Mouse (Mus musculus) MEL (cell line): ENCODE data around the gene Fance. TPM values are rescaled to one million over a fixed set of nuclear protein-coding genes. Genes with fewer than 3 reads are reported as not detected.
A peak's percentile ranks its signal among the peaks of the same experiment; 100 is the strongest.

Experiments
- DNase-seq: peaks from one replicate; pipeline ENCODE4 v3.0.0; 2011; ENCODE audit warnings: low read depth, low spot score
- H3K27ac ChIP-seq: 2 replicates; pipeline ENCODE4 v1.5.1; 2012; ENCODE audit warnings: low read depth, mild to moderate bottlenecking, control low read depth, low read length, moderate library complexity; ENCODE audit not compliant: control insufficient read depth
- H3K27me3 ChIP-seq, 2 experiments: fragments of 150-350 bp in 1 of 2; sonication (generic) in 1 of 2; 2 replicates each; pipeline ENCODE4 v1.6.1; 2012; ENCODE audit warnings: low read length in 2 of 2, mild to moderate bottlenecking in 2 of 2, improper control_type of control experiment in 1 of 2, moderate library complexity in 1 of 2; ENCODE audit not compliant: insufficient read depth in 2 of 2, control insufficient read depth in 1 of 2
- H3K36me3 ChIP-seq, 2 experiments: 2 replicates each; pipeline ENCODE4 v1.6.1; 2012 to 2014; ENCODE audit warnings: low read length in 2 of 2, improper control_type of control experiment in 1 of 2, inconsistent platforms in 1 of 2, mild to moderate bottlenecking in 1 of 2; ENCODE audit not compliant: insufficient read depth in 2 of 2, control insufficient read depth in 1 of 2
- H3K4me1 ChIP-seq, 2 experiments: fragments of 150-350 bp in 1 of 2; sonication (generic) in 1 of 2; 2 replicates each; pipeline ENCODE4 v1.6.1; 2012; ENCODE audit warnings: low read length in 2 of 2, improper control_type of control experiment in 1 of 2, mild to moderate bottlenecking in 1 of 2; ENCODE audit not compliant: insufficient read depth in 2 of 2, control insufficient read depth in 1 of 2
- H3K4me3 ChIP-seq, 2 experiments: fragments of 150-350 bp in 1 of 2; sonication (generic) in 1 of 2; 2 replicates each; pipeline ENCODE4 v1.5.1; 2012; ENCODE audit warnings: low read depth in 2 of 2, low read length in 2 of 2, mild to moderate bottlenecking in 2 of 2, moderate library complexity in 2 of 2, control low read depth in 1 of 2, improper control_type of control experiment in 1 of 2; ENCODE audit not compliant: control insufficient read depth in 1 of 2, insufficient read depth in 1 of 2
- H3K79me2 ChIP-seq: 2 replicates; pipeline ENCODE4 v1.6.1; 2012; ENCODE audit warnings: mild to moderate bottlenecking, low read length, moderate library complexity; ENCODE audit not compliant: control insufficient read depth, poor library complexity, insufficient read depth
- H3K9ac ChIP-seq: 2 replicates; pipeline ENCODE4 v1.6.1; 2012; ENCODE audit warnings: low read depth, mild to moderate bottlenecking, control low read depth, low read length, moderate library complexity; ENCODE audit not compliant: control insufficient read depth, poor library complexity, severe bottlenecking
- H3K9me3 ChIP-seq: fragments of 150-350 bp; sonication (generic); replicated peaks from 2 replicates; pipeline ENCODE4 v1.6.1; 2012; ENCODE audit warnings: mild to moderate bottlenecking, low read length, improper control_type of control experiment, moderate library complexity; ENCODE audit not compliant: insufficient read depth
- ETS1 ChIP-seq: IDR thresholded peaks from 2 replicates; pipeline ENCODE4 v1.6.1; 2012; ENCODE audit warnings: low read depth, mild to moderate bottlenecking, inconsistent platforms, low read length, improper control_type of control experiment, moderate library complexity
- GABPA ChIP-seq: IDR thresholded peaks from 2 replicates; pipeline ENCODE4 v1.6.1; 2012; ENCODE audit warnings: low read depth, mild to moderate bottlenecking, inconsistent platforms, low read length, improper control_type of control experiment, moderate library complexity
- GATA1 ChIP-seq: IDR thresholded peaks from 2 replicates; pipeline ENCODE4 v1.6.1; 2011; ENCODE audit warnings: low read depth, low read length, improper control_type of control experiment
- JUND ChIP-seq: IDR thresholded peaks from 2 replicates; pipeline ENCODE4 v1.6.1; 2011; ENCODE audit warnings: low read depth, mild to moderate bottlenecking, improper control_type of control experiment, low read length
- KAT2A ChIP-seq: conservative IDR thresholded peaks from 2 replicates; pipeline ENCODE4 v1.6.1; 2012; ENCODE audit warnings: low read depth, low read length, improper control_type of control experiment, inconsistent platforms
- MAZ ChIP-seq: IDR thresholded peaks from 2 replicates; pipeline ENCODE4 v1.6.1; 2012; ENCODE audit warnings: low read depth, mild to moderate bottlenecking, inconsistent platforms, low read length, improper control_type of control experiment
- NELFE ChIP-seq: IDR thresholded peaks from 2 replicates; pipeline ENCODE4 v1.6.1; 2011; ENCODE audit warnings: low read depth, low read length, improper control_type of control experiment
- POLR2A ChIP-seq, 2 experiments: IDR thresholded peaks; 2 replicates each; pipeline ENCODE4 v1.6.1; 2011 to 2012; ENCODE audit warnings: low read length in 2 of 2, mild to moderate bottlenecking in 2 of 2, control low read depth in 1 of 2, improper control_type of control experiment in 1 of 2, low read depth in 1 of 2, moderate library complexity in 1 of 2; ENCODE audit not compliant: control insufficient read depth in 1 of 2, insufficient read depth in 1 of 2, poor library complexity in 1 of 2
- POLR2AphosphoS2 ChIP-seq: IDR thresholded peaks from 2 replicates; pipeline ENCODE4 v1.6.1; 2011; ENCODE audit warnings: low read length, improper control_type of control experiment
- POLR2AphosphoS5 ChIP-seq: IDR thresholded peaks from 2 replicates; pipeline ENCODE4 v1.6.1; 2012; ENCODE audit warnings: low read depth, borderline replicate concordance, mild to moderate bottlenecking, inconsistent platforms, low read length, moderate library complexity, mixed read lengths
- SIN3A ChIP-seq: IDR thresholded peaks from 2 replicates; pipeline ENCODE4 v1.6.1; 2012; ENCODE audit warnings: low read length, improper control_type of control experiment, inconsistent platforms
- TAL1 ChIP-seq: IDR thresholded peaks from 2 replicates; pipeline ENCODE4 v1.6.1; 2012; ENCODE audit warnings: mild to moderate bottlenecking, inconsistent platforms, low read length, moderate library complexity, mixed read lengths
- TBP ChIP-seq: IDR thresholded peaks from 2 replicates; pipeline ENCODE4 v1.8.0; 2011; ENCODE audit warnings: low read depth, low read length, improper control_type of control experiment
- USF1 ChIP-seq: IDR thresholded peaks from 2 replicates; pipeline ENCODE4 v1.6.1; 2014; ENCODE audit warnings: low read depth, mild to moderate bottlenecking, inconsistent platforms, low read length, improper control_type of control experiment, moderate library complexity
- ZC3H11A ChIP-seq: IDR thresholded peaks from 2 replicates; pipeline ENCODE4 v1.6.1; 2012; ENCODE audit warnings: low read depth, mild to moderate bottlenecking, inconsistent platforms, low read length, improper control_type of control experiment
- ZKSCAN1 ChIP-seq: IDR thresholded peaks from 2 replicates; pipeline ENCODE4 v1.6.1; 2012; ENCODE audit warnings: low read depth, mild to moderate bottlenecking, inconsistent platforms, low read length, improper control_type of control experiment, moderate library complexity
- ZNF384 ChIP-seq: IDR thresholded peaks from 2 replicates; pipeline ENCODE4 v1.6.1; 2012; ENCODE audit warnings: low read depth, mild to moderate bottlenecking, inconsistent platforms, low read length, improper control_type of control experiment
- polyA plus RNA-seq, 2 experiments: library from polyadenylated mRNA; stranded (reverse) in 1 of 2; unstranded in 1 of 2; fragments of >175 nt in 1 of 2; fragments of >200 nt in 1 of 2; gene quantifications; 2 replicates each; pipeline versions ENCODE4 v1.2.1 to v1.2.4; 2012; ENCODE audit warnings: low replicate concordance in 2 of 2, low read depth in 1 of 2; ENCODE audit not compliant: insufficient read length in 2 of 2, insufficient read depth in 1 of 2, missing spikeins in 1 of 2
- total RNA-seq: library from RNA; depleted of rRNA; stranded (reverse); fragments of 300-350 nt; gene quantifications from 2 replicates; pipeline ENCODE4 v1.2.3, GENCODE M21; 2012

Fance gene
- total and polyA plus RNA-seq, 3 experiments = 51.2 to 382 (median 105) TPM

- H3K9me3 ChIP-seq = no peaks in the 10 kb centered on the region
- H3K27me3 ChIP-seq = no peaks in the 10 kb centered on the region; a peak in 1 of 4 replicates
- H3K4me1 ChIP-seq = no peaks in the 10 kb centered on the region; a peak in 2 of 4 replicates
- no peak overlapping the region for H3K4me3 ChIP-seq
- H3K79me2 ChIP-seq = no peaks in the 10 kb centered on the region; the same call in 1 of the 2 replicates
- H3K36me3 ChIP-seq = no peaks in the 10 kb centered on the region
- H3K9ac ChIP-seq = no peak overlapping the region
- no peak overlapping the region for H3K27ac ChIP-seq
- no peak for TF ChIP-seq TBP
- no peak for TF ChIP-seq MAZ
- no peak for TF ChIP-seq ZNF384
- no peak for TF ChIP-seq TAL1
- no peak for TF ChIP-seq USF1
- TF ChIP-seq KAT2A = no peak
- no peak for TF ChIP-seq SIN3A
- TF ChIP-seq GATA1 = no peak
- no peak for TF ChIP-seq POLR2AphosphoS5
- no peak for DNase-seq
These were observed 34.9 kb downstream of the Fance start for GRCm38 (mm10) chr17:28348211-28348610.

GRCm38 (mm10) chr17:28349264-28349880 is 36.1 kb downstream of the Fance start:
- no peaks in the 10 kb centered on the region for H3K36me3 ChIP-seq
- no peaks in the 10 kb centered on the region; the same call in 1 of the 2 replicates for H3K79me2 ChIP-seq
- no peak overlapping the region for H3K27ac ChIP-seq
- peak overlapping the region; percentile 52 to 100 for H3K4me3 ChIP-seq
- no peak for DNase-seq
- H3K27me3 ChIP-seq = no peaks in the 10 kb centered on the region; a peak in 1 of 4 replicates
- H3K9me3 ChIP-seq = no peaks in the 10 kb centered on the region
- TF ChIP-seq ZC3H11A = no peak
- no peak for TF ChIP-seq JUND
- no peak for TF ChIP-seq POLR2A (IDR thresholded peaks at IDR 0.05; ENCODE audit: control insufficient read depth in 1 of 2, insufficient read depth in 1 of 2, low read depth in 1 of 2, low read length in 2 of 2, poor library complexity in 1 of 2)
- no peak for TF ChIP-seq USF1
- TF ChIP-seq ETS1 = no peak
- no peak for TF ChIP-seq POLR2AphosphoS2
- no peak for TF ChIP-seq NELFE
- no peak for TF ChIP-seq ZKSCAN1
- no peak for TF ChIP-seq GABPA
- H3K4me1 ChIP-seq = no peaks in the 10 kb centered on the region; a peak in 2 of 4 replicates
- H3K9ac ChIP-seq = peak overlapping the region; percentile 61
